20 mouse cellular contexts compared by ENCODE assay signal in the genomic region with DNA sequence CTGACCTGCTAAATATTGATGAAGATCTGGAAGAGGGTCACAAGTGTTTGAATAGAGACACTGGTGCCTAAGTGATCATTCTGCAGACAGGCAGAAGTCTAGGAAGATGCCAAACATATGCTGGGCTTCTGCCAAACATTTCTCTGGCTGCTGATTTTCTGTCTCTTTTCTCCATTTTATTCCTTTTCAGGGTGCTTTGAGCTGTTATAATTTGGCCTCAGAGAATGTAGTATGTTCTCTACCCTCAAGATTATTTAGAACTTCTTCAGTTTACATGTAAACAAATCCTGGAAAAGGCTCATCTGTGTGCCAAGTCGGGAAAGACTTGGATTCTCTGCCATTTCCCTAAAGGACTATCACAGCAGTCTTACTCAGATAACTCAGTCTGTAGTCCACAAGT.
DNase-seq lines count a peak whose midpoint lies in the region; ATAC-seq and TF ChIP-seq lines count a peak whose summit lies in the region.
"Had no signal": no experiment of that assay in that cellular context is flagged by ENCODE, and none has a peak within 500 bp of the region (broad histone marks: within the 10 kb centered on the region; RNA-seq: fewer than 3 reads in every experiment).

No protein-coding gene starts in this region.

- intact Hi-C loops in left cerebral cortex, postnatal 14 days (cut with DNase I), result no loop called here
- intact Hi-C loops in left cerebral cortex, postnatal 25 days (cut with DNase I), result no loop called here

- no peaks in the 10 kb centered on the region for H3K9me3 ChIP-seq in midbrain, postnatal 0 days (ENCODE audit: low read length)
- no peaks in the 10 kb centered on the region for H3K9me3 ChIP-seq in midbrain, embryonic 16.5 days (replicated peaks; ENCODE audit: control insufficient read depth, low read length, poor library complexity, severe bottlenecking)
- H3K9me3 ChIP-seq in limb, embryonic 10.5 days (replicated peaks), result no peaks in the 10 kb centered on the region
- H3K9me3 ChIP-seq: heart, embryonic 10.5 days; liver, embryonic 15.5 days; midbrain, embryonic 12.5 days had no signal

- DNase-seq in cerebellum, postnatal 14 days, result peak; percentile 57 to 69
- no peak for DNase-seq in cerebellum, adult 9-11 months
- DNase-seq in left cerebral cortex, postnatal 14 days (ENCODE audit: low spot score in 2 of 2), result peak; percentile 11 to 20
- no peak for DNase-seq in left cerebral cortex, postnatal 25 days (ENCODE audit: low spot score in 2 of 2)
- peak; percentile 49 for DNase-seq in midbrain, postnatal 0 days (ENCODE audit: low spot score)
- DNase-seq in limb, embryonic 10.5 days (ENCODE audit: low spot score), result no peak
- DNase-seq: adrenal gland, postnatal 25 days; cerebellum, adult 11-12 months; kidney, adult 9 months; kidney, postnatal 14 days; right cerebral cortex, postnatal 14 days; thymus, adult 2 months; thymus, postnatal 4 days had no signal

- H3K9ac ChIP-seq in midbrain, postnatal 0 days (replicated peaks; ENCODE audit: low read length, poor library complexity, severe bottlenecking), result no peak overlapping the region
- no peak overlapping the region for H3K9ac ChIP-seq in midbrain, embryonic 16.5 days (ENCODE audit: low read depth, low read length)
- H3K9ac ChIP-seq: liver, embryonic 15.5 days; midbrain, embryonic 12.5 days had no signal

- WGBS in midbrain, postnatal 0 days, result 77% methylated on average over 1 of the region's 1 CpGs
- WGBS in midbrain, embryonic 16.5 days, result 74% methylated on average over 1 of the region's 1 CpGs
- WGBS in limb, embryonic 10.5 days, result 83% methylated on average over 1 of the region's 1 CpGs

- H3K4me3 ChIP-seq in midbrain, postnatal 0 days (ENCODE audit: low read depth, low read length), result no peak overlapping the region
- H3K4me3 ChIP-seq in midbrain, embryonic 16.5 days (ENCODE audit: low read depth, low read length), result no peak overlapping the region
- no peak overlapping the region for H3K4me3 ChIP-seq in limb, embryonic 10.5 days
- H3K4me3 ChIP-seq: heart, embryonic 10.5 days; liver, embryonic 15.5 days; midbrain, embryonic 12.5 days had no signal

- no peak overlapping the region for H3K27ac ChIP-seq in midbrain, postnatal 0 days (ENCODE audit: low read depth, low read length)
- H3K27ac ChIP-seq in midbrain, embryonic 16.5 days (ENCODE audit: low read length), result no peak overlapping the region
- no peak overlapping the region for H3K27ac ChIP-seq in limb, embryonic 10.5 days
- H3K27ac ChIP-seq: heart, embryonic 10.5 days; liver, embryonic 15.5 days; midbrain, embryonic 12.5 days; stomach, postnatal 0 days had no signal

- no peak overlapping the region for H3K4me2 ChIP-seq in midbrain, postnatal 0 days (ENCODE audit: low read depth, low read length, poor library complexity, severe bottlenecking)
- no peak overlapping the region for H3K4me2 ChIP-seq in midbrain, embryonic 16.5 days (ENCODE audit: low read length)
- H3K4me2 ChIP-seq: liver, embryonic 15.5 days; midbrain, embryonic 12.5 days had no signal

- no peaks in the 10 kb centered on the region for H3K4me1 ChIP-seq in midbrain, postnatal 0 days (ENCODE audit: insufficient read depth, low read length)
- no peaks in the 10 kb centered on the region for H3K4me1 ChIP-seq in midbrain, embryonic 16.5 days (ENCODE audit: control insufficient read depth, insufficient read depth, low read length)
- H3K4me1 ChIP-seq in limb, embryonic 10.5 days, result no peaks in the 10 kb centered on the region
- H3K4me1 ChIP-seq: liver, embryonic 15.5 days; midbrain, embryonic 12.5 days had no signal

- no peak for ATAC-seq in midbrain, postnatal 0 days (ENCODE audit: low FRiP score)
- no peak for ATAC-seq in midbrain, embryonic 16.5 days
- ATAC-seq: hindbrain, embryonic 16.5 days; intestine, embryonic 16.5 days had no signal

- no peaks in the 10 kb centered on the region for H3K27me3 ChIP-seq in midbrain, postnatal 0 days (ENCODE audit: insufficient read depth, low read length)
- H3K27me3 ChIP-seq in midbrain, embryonic 16.5 days (ENCODE audit: control insufficient read depth, insufficient read depth, low read depth, low read length), result no peaks in the 10 kb centered on the region; the same call in 1 of the 2 replicates
- no peaks in the 10 kb centered on the region for H3K27me3 ChIP-seq in limb, embryonic 10.5 days (ENCODE audit: low read depth, poor library complexity, severe bottlenecking)
- H3K27me3 ChIP-seq: liver, embryonic 15.5 days had no signal

- no peaks in the 10 kb centered on the region for H3K36me3 ChIP-seq in midbrain, postnatal 0 days (ENCODE audit: insufficient read depth, low read length)
- no peaks in the 10 kb centered on the region for H3K36me3 ChIP-seq in midbrain, embryonic 16.5 days (ENCODE audit: control insufficient read depth, insufficient read depth, low read length)
- H3K36me3 ChIP-seq in limb, embryonic 10.5 days, result no peaks in the 10 kb centered on the region
- H3K36me3 ChIP-seq: heart, embryonic 10.5 days; liver, embryonic 15.5 days; midbrain, embryonic 12.5 days had no signal

- TF ChIP-seq CTCF in midbrain, postnatal 0 days (IDR thresholded peaks at IDR 0.05), result no peak

Comparison
In these comparisons a context has a peak if more than half of its experiments do, and no peak if none do; other contexts are left out.
1. DNase-seq: peak in cerebellum, postnatal 14 days (2 of 2), left cerebral cortex, postnatal 14 days (2 of 2) and midbrain, postnatal 0 days (single experiment); none in cerebellum, adult 9-11 months (single experiment), left cerebral cortex, postnatal 25 days (0 of 2) and limb, embryonic 10.5 days (single experiment).